Mouse (Mus musculus): ENCODE measurements at regions not wholly inside any gene's neighbourhood (a gene's known extent, or its start where the extent isn't known, plus 50 kb on each side); places are given as distances from the start of the nearest gene placed in this dataset.

DNA sequence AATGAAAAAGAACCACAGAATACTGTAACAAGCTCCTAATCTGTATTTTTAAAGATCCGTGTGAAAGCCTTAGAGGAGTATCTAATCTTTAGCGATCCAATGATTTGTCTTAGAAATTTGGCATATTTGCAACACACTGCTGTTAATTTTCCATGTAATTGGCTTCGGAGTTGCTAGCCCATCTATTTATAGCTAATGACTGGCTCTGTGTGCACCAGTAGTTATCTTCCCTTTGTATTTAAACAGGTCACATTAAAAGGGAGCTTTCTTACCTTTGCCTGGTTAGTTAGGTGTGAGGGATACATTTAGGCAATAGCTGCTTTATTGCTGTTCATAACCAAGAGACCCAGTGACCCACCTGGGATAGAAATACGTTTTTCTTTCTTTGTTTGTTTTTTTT lies 256.3 kb upstream of the Mme start:
- no peak for DNase-seq (ENCODE audit: low spot score in 2 of 2)

DNA sequence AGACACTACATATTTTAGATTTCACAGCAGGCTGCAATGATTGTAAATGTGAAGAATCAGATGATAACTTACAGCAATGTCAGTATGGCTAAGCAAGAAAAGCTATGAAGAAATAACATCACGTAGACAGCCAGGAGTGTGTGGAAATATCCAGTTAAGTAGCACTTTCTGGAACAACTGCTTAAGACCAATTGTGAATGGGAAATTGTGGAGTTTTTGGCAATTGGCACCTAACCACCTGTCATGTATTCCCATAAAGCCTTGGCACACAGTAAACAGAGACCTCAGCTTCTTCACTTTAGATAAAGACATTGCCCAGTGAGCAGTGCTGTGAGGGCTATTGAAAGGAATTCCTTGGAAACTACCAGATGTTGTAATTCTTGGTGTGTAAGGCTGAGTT lies 264.4 kb upstream of the Mme start:
- DNase-seq (ENCODE audit: low spot score in 2 of 2), result no peak

DNA sequence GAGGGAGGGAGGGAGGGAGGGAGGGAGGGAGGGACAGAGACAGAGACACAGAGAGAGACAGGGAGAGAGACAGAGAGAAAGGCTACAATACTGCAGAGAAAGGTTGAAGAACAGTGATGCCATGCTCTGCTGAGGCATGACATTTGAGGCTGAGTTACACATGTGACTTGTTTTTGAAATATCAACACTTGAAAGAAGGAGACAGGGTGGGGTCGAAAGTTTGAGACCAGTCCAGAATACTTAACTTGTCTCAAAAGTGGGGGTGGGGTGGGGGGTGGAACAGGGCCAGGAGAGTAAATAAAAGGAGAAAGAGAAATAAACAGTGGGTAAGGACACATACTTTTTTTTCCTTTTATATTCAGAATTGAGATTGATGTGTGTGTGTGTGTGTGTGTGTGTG lies 278.1 kb upstream of the Mme start:
- DNase-seq (ENCODE audit: low spot score in 2 of 2), result no peak

DNA sequence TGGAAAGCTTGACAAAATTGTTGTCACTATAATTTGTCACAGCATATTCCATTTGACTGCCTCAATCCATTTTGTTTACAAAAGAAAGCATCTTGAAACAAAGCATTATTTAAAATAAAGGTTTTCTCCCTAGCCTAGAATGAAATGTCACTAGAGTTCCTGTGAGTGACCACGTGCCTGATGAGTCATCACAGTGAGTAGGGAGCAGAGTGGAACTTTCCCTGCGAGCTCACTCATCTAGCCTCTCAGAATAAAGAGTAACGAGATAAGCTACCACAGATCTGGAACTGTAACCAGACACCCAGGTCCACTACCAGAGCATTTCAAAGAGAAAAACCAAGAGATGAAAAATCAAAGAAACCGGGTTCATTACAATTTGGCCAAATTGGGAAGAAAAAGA lies 278.7 kb upstream of the Mme start:
- no peak for DNase-seq (ENCODE audit: low spot score in 2 of 2)

DNA sequence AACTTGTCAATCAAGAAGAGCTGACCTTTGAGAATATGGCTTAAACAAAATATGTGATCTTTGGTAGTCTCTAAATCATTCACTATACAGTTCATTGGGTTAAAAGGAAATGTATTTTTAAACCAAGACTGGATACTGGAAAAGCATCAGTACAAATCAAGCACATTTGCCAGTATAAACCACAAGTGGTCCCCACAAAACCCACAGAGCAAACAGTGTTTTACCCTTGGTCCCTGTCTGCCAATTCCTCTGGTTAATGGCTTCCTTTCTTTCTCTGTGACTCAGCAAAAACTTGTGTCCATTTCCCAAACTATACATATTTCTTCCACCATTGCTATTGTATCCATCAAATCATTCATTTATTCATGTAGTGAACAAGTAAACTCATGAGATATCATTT lies 296.0 kb upstream of the Mme start:
- no peak for DNase-seq (ENCODE audit: low spot score in 2 of 2)

DNA sequence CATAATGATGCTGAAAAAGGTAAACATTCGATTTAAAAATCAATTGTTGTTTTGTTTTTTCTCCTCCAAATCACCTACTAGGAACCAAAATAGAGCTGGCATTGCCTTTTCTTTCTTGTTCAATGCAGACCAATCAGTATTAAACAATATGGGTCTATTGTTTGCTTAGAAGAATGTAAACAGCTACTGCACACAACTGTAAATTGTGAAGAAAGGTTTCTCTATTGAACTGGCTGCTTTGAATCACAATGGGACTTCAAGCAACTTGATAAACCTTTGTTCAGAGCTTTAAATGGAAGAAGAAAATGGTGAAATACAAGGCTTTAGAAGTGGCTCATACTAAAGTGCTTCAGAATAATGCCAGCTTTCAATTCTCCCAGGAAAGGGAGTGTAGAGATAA lies 302.7 kb upstream of the Mme start:
- no peak for DNase-seq (ENCODE audit: low spot score in 2 of 2)

DNA sequence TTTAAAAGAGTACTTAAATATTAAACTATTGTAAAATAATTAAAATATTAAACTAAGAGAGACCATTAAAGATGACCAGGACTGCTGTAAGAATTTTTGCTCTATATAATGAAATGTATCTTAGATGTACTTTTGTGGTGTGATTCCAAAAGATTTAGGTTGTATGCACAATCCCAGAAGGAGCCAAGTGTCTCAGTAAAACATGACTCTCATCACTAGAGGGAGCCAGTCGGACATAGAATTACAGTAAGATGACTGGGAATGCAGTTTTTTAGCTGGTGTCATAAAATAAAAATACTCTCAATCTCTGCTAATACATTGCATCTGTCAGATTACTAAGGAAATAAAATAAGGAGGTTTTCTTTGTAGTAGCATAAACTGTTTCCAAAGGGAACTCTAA lies 316.9 kb upstream of the Mme start:
- peak in 1 of 2 experiments; percentile 13 for DNase-seq (ENCODE audit: low spot score in 2 of 2)

DNA sequence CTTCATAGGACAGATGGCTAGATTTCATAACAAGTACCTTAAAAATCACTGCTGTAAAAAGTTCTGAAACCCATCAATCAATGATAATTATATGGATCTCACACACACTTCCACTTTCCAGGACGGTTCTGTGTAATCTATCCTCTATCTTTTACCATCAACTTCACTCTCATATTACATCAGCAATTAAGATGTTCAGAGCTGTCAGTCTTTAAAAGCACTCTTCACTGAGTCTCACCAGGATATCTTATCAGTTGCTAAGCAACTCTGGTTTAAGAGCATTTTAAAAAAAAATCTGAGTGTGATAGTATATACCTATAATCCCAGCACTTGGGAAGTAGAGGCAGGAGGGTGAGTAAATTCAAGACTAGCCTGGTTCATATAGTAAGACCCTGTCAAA lies 312.0 kb upstream of the Gpr149 start:
- no peak for DNase-seq (ENCODE audit: low spot score in 2 of 2)

DNA sequence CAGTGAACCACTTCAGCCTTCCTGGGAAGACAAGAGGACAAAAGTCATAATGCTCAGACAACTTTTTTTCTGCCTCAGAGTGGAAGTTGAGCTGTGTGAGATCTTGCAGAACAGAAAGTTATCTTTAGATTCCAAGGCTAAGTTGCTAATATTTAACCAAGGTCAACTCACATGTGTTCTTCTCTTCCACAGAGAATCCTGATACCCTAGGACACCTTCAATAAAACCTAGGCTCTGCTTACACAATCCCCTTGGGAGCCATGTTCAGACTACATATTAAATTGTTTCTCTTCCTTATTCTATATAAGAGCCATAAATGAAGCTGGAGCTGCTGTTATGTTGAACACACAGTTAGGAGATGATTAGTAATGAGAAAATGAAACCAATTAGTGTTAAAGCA lies 280.2 kb upstream of the Gpr149 start:
- no peak for DNase-seq (ENCODE audit: low spot score in 2 of 2)

DNA sequence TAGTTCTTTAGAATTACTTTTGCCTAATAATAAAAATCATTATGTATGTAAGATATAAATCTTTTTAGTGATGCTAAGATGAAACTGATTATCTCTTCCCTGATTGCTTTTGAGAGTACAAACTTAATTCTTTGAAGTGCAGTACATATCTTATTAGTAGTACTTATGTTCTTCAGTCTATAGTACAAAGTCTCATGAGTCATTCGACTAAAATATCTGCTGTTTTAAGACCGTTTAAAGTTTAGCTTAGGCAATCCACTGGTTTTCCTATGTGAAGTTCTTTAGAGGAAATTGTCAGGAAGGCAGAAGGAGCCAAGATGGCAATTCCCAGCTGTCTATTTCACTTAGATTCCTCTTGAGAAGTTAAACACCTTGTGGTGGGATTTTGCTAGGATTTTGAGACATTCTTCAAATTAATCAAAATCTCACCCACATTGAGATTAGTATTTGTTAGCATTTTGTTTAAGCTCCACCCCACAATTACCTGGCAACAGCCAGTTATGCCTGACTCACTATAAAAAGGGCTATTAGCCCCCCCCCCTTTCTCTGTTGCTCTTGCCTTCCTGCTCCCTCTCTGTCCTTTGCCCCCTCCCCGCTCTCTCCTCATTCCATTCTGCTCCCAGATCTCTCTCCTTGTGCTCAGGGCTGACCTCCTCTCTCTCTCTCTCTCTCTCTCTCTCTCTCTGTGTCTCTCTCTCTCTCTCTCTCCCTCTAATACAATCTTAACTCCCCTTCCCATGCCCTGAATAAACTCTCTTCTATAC lies 277.6 kb upstream of the Gpr149 start:
- DNase-seq (ENCODE audit: low spot score in 2 of 2), result no peak

DNA sequence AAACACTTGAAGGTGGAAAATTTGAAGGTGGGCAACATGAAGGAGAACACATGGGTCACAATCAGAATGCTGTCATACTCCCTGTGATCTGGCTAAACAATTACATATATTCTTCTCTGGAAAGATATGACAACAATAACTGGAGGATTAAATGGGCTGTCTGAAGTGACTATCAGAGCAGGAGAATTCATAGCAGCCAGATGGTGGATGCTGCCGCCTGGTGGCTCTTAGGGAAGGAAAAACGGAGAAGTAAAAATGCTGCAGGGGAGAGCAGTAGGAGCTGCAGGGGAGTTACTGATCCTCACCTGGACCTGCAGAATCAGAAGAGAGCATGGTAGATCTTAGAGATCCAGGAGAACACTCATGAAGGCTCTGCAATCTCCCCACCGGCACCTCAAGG lies 255.8 kb upstream of the Gpr149 start:
- peak; percentile 9 to 15 for DNase-seq (ENCODE audit: low spot score in 2 of 2)

DNA sequence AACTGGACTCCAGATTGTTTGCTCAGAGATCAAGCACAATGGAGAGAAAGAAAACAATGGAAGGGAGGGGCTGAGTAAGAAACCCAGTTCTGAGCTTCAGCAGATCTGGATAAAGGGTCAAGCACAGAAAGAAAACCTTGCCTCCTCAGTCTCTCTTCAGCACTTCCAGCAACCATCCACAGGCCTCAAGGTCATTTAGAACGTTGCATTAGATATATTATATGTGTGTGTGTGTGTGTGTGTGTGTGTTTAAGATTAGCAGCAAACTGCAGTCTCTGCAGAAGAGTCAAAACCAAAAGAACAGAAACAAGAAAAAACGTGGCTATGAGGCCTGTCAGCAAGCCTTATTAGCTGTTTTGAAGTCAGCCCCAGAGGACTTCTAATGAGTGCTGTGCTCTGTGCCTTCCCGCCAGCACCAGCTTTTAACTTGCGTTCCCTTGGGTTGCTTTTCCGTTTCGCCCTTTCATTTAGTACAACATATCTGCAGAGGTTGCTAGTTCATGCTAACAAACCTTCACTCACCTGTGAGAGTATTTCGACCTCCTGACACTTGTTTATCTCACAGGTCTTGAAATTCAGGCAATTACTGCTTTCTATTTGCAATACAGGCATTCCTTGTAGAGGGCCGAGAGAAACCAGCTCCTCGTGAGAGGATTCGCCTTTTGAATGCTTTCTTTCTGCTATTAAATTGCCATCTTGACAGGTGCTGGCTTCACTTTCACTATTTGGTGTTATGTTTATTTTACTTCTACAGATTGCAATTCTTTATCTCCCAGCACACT lies 230.9 kb upstream of the Gpr149 start:
- no peak for DNase-seq (ENCODE audit: low spot score in 2 of 2)

DNA sequence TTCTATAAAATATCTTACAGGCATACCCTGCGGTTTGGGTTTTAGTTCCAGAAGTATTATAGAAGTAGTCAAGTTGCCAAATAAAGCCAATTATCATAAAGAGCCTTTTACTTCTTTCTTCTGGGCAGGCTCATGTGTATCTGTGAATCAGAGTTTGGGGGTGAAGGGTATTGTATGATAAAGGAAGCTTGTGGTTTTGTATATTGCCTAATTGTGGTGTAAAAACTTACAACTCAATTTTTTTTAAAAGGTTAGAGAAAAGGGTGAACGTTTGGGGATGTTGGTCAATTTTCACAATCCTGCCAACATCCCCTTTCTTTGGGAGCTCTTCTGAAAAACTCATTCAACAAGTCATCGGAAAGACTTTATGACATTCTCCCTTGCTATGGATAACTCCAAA lies 219.0 kb upstream of the Gpr149 start:
- DNase-seq (ENCODE audit: low spot score in 2 of 2), result no peak

DNA sequence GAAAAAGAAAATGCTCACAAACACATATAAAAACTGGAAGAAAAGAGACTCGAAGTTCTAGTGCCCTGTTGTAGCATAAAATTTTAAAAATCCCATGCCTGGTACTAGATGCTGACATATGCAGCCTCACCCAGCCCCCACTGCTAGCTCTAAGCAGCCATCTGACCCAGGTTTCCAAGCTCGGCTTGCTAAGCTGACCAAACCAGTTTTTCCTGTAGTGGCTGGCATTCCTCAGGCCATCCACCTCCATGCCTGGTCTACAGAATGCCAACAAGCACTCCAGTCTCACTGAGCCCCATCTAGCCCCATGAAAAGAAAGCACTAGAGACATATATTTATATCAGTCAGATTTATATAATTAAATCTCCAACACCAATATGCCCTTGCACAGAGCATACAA lies 196.1 kb upstream of the Gpr149 start:
- no peak for DNase-seq (ENCODE audit: low spot score in 2 of 2)

DNA sequence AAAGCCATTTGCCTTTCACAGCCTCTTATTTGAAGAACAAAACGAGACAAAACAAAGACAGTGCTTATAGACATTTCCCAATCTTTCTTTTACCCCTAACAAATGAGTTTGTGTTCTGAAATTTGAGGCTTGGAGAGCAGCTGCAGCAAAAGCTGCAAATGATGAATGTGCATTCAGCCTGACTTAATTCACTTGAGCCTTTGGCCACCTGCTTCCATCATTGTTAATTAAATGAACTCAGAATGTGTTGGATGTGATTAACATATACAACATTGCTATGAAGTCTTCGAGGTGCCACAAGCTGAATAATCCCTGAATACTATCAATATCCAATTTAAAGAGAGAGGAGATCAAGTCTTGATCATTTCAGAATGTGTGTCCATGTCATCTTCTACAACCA lies 181.3 kb upstream of the Gpr149 start:
- no peak for DNase-seq (ENCODE audit: low spot score in 2 of 2)
